26 mouse cellular contexts compared by ENCODE assay signal in the genomic region with DNA sequence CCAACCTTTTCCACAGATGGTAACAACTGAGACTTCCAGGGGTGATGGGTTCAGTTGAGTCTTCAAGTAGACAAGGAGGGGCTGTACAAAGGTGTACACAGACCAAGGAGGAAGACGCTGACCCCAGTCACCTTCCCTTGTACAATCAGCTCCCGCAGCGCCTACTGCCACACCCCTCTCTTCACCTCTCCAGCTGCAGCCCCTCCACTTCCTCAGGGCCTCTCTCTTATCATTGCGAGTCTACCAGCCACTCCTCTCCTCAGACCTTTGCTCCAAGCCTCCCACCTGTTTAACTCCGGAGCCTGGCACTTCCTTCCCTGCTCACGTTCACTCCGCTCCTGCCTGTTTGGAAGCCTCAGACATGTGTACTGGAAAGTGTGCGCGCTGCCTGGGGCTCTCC. TPM values are rescaled to one million over a fixed set of nuclear protein-coding genes. Genes with fewer than 3 reads are reported as not detected.
A peak's percentile ranks its signal among the peaks of the same experiment; 100 is the strongest.
DNase-seq lines count a peak whose midpoint lies in the region; ATAC-seq and TF ChIP-seq lines count a peak whose summit lies in the region.
"Had no signal": no experiment of that assay in that cellular context is flagged by ENCODE, and none has a peak within 500 bp of the region (broad histone marks: within the 10 kb centered on the region; RNA-seq: fewer than 3 reads in every experiment).

A gene (plus strand): TSS at position 275 of the 400 bp plus-strand sequence.

- H3K79me2 ChIP-seq in MEL (ENCODE audit: control insufficient read depth, insufficient read depth, low read length, poor library complexity): no peaks in the 10 kb centered on the region

- no peak within 1 kb of the TSS for H3K4me3 ChIP-seq in midbrain, embryonic 16.5 days (ENCODE audit: low read depth, low read length)
- H3K4me3 ChIP-seq in midbrain, embryonic 10.5 days: no peak within 1 kb of the TSS
- peak within 1 kb of the TSS in 1 of 2 experiments; percentile 65; a peak in 3 of 4 replicates for H3K4me3 ChIP-seq in MEL (ENCODE audit: control insufficient read depth in 1 of 2, insufficient read depth in 1 of 2, low read depth in 2 of 2, low read length in 2 of 2)
- peak within 1 kb of the TSS; percentile 30 for H3K4me3 ChIP-seq in stomach, embryonic 16.5 days (replicated peaks; ENCODE audit: low read length)
- no peak within 1 kb of the TSS for H3K4me3 ChIP-seq in neural tube, embryonic 15.5 days (replicated peaks)
- H3K4me3 ChIP-seq: erythroblast, embryonic 14.5 days; gastrocnemius, adult 2 months; heart, embryonic 15.5 days; hindbrain, embryonic 12.5 days; limb, embryonic 15.5 days; lung, embryonic 15.5 days had no signal

- no peak for TF ChIP-seq POLR2A in MEL (IDR thresholded peaks at IDR 0.05; ENCODE audit: control insufficient read depth in 1 of 2, insufficient read depth in 1 of 2, low read depth in 1 of 2, low read length in 2 of 2, poor library complexity in 1 of 2)

- 82% methylated on average over 9 of the region's 9 CpGs for WGBS in midbrain, embryonic 16.5 days
- 79% methylated on average over 9 of the region's 9 CpGs for WGBS in midbrain, embryonic 10.5 days
- 26% methylated on average over 9 of the region's 9 CpGs for WGBS in large intestine, adult 2 months
- WGBS in stomach, embryonic 16.5 days: 56% methylated on average over 9 of the region's 9 CpGs
- WGBS in neural tube, embryonic 15.5 days: 78% methylated on average over 9 of the region's 9 CpGs

- H3K9ac ChIP-seq in midbrain, embryonic 16.5 days (ENCODE audit: low read depth, low read length): 0 out of 2 replicates have a peak within 1 kb of the TSS, but pooled peaks have one; percentile 12
- H3K9ac ChIP-seq in MEL (ENCODE audit: control insufficient read depth, low read depth, low read length, poor library complexity, severe bottlenecking): no peak within 1 kb of the TSS; the same call in none of the 2 replicates
- H3K9ac ChIP-seq in stomach, embryonic 16.5 days (ENCODE audit: low read length): peak within 1 kb of the TSS; percentile 35
- H3K9ac ChIP-seq in neural tube, embryonic 15.5 days (replicated peaks): no peak within 1 kb of the TSS
- H3K9ac ChIP-seq: forebrain, postnatal 0 days; heart, embryonic 15.5 days; hindbrain, embryonic 12.5 days; limb, embryonic 15.5 days; lung, embryonic 15.5 days had no signal

- DNase-seq in midbrain, embryonic 10.5 days (ENCODE audit: low spot score): no peak
- peak; percentile 57 for DNase-seq in MEL (ENCODE audit: low read depth, low spot score)
- DNase-seq in large intestine, adult 2 months (ENCODE audit: low read depth, low spot score): no peak
- DNase-seq in adrenal gland, postnatal 14 days: no peak
- DNase-seq in layer of hippocampus, adult 8-10 months (ENCODE audit: low spot score in 2 of 2): no peak
- DNase-seq: adrenal gland, adult 8-10 months; cerebellum, adult 11-12 months; forebrain, postnatal 0 days; gastrocnemius, adult 2 months; kidney, adult 8-10 months; kidney, postnatal 4 days; right cerebral cortex, postnatal 14 days had no signal

- TF ChIP-seq RAD21 in MEL (IDR thresholded peaks at IDR 0.05; ENCODE audit: low read depth, low read length): no peak

- H3K27ac ChIP-seq in midbrain, embryonic 16.5 days (ENCODE audit: low read length): no peak within 1 kb of the TSS
- H3K27ac ChIP-seq in midbrain, embryonic 10.5 days (replicated peaks): no peak within 1 kb of the TSS
- H3K27ac ChIP-seq in MEL (ENCODE audit: control insufficient read depth, low read depth, low read length): no peak within 1 kb of the TSS
- H3K27ac ChIP-seq in stomach, embryonic 16.5 days (ENCODE audit: low read length): peak within 1 kb of the TSS; percentile 80
- H3K27ac ChIP-seq in neural tube, embryonic 15.5 days (replicated peaks): no peak within 1 kb of the TSS
- H3K27ac ChIP-seq: gastrocnemius, adult 2 months; heart, embryonic 15.5 days; hindbrain, embryonic 12.5 days; limb, embryonic 15.5 days; lung, embryonic 15.5 days had no signal

- no peak for TF ChIP-seq CTCF in MEL (IDR thresholded peaks at IDR 0.05 in 2 of 3, conservative IDR thresholded peaks at IDR 0.05 in 1 of 3; ENCODE audit: control insufficient read depth in 1 of 3, insufficient read depth in 1 of 3, low read depth in 2 of 3, low read length in 3 of 3, poor library complexity in 1 of 3, severe bottlenecking in 1 of 3)

- H3K27me3 ChIP-seq in midbrain, embryonic 16.5 days (ENCODE audit: control insufficient read depth, insufficient read depth, low read depth, low read length): peaks cover 2% of the 10 kb centered on the region; the same call in 1 of the 2 replicates
- H3K27me3 ChIP-seq in midbrain, embryonic 10.5 days (ENCODE audit: low read depth, poor library complexity, severe bottlenecking): peaks cover 16% of the 10 kb centered on the region; the same call in 1 of the 2 replicates
- H3K27me3 ChIP-seq in MEL (ENCODE audit: control insufficient read depth in 1 of 2, insufficient read depth in 2 of 2, low read length in 2 of 2): peaks cover 12 to 17% of the 10 kb centered on the region in 2 experiments
- H3K27me3 ChIP-seq in stomach, embryonic 16.5 days (ENCODE audit: control insufficient read depth, insufficient read depth, low read length): no peaks in the 10 kb centered on the region
- 0 out of 2 replicates have a peak, but pooled peaks cover 6% of the 10 kb centered on the region for H3K27me3 ChIP-seq in neural tube, embryonic 15.5 days (replicated peaks)
- H3K27me3 ChIP-seq: limb, embryonic 15.5 days had no signal

- TF ChIP-seq EP300 in MEL (IDR thresholded peaks at IDR 0.05; ENCODE audit: low read depth in 1 of 2, low read length in 2 of 2): peak; percentile 27 to 32; a peak in 1 of 4 replicates

- no peak within 1 kb of the TSS for H3K4me2 ChIP-seq in midbrain, embryonic 16.5 days (ENCODE audit: low read length)
- H3K4me2 ChIP-seq in stomach, embryonic 16.5 days (ENCODE audit: low read depth, low read length): peak within 1 kb of the TSS; percentile 38
- no peak within 1 kb of the TSS for H3K4me2 ChIP-seq in neural tube, embryonic 15.5 days
- H3K4me2 ChIP-seq: heart, embryonic 15.5 days; hindbrain, embryonic 12.5 days; limb, embryonic 15.5 days; lung, embryonic 15.5 days had no signal

- no peak for ATAC-seq in midbrain, embryonic 16.5 days
- ATAC-seq in stomach, embryonic 16.5 days (ENCODE audit: insufficient read depth, low FRiP score): peak; percentile 73
- ATAC-seq in neural tube, embryonic 15.5 days (ENCODE audit: low FRiP score): no peak
- ATAC-seq: forebrain, postnatal 0 days had no signal

- H3K36me3 ChIP-seq in midbrain, embryonic 16.5 days (ENCODE audit: control insufficient read depth, insufficient read depth, low read length): no peaks in the 10 kb centered on the region
- no peaks in the 10 kb centered on the region for H3K36me3 ChIP-seq in midbrain, embryonic 10.5 days
- H3K36me3 ChIP-seq in MEL (ENCODE audit: control insufficient read depth in 1 of 2, insufficient read depth in 2 of 2, low read length in 2 of 2): peaks cover 0 to 12% of the 10 kb centered on the region in 2 experiments; a peak in 2 of 4 replicates
- H3K36me3 ChIP-seq in stomach, embryonic 16.5 days (ENCODE audit: control insufficient read depth, insufficient read depth, low read length): no peaks in the 10 kb centered on the region
- no peaks in the 10 kb centered on the region for H3K36me3 ChIP-seq in neural tube, embryonic 15.5 days
- H3K36me3 ChIP-seq: heart, embryonic 15.5 days; hindbrain, embryonic 12.5 days; limb, embryonic 15.5 days; lung, embryonic 15.5 days had no signal

- H3K9me3 ChIP-seq in midbrain, embryonic 16.5 days (replicated peaks; ENCODE audit: control insufficient read depth, low read length, poor library complexity, severe bottlenecking): no peaks in the 10 kb centered on the region
- H3K9me3 ChIP-seq in midbrain, embryonic 10.5 days (replicated peaks): no peaks in the 10 kb centered on the region
- no peaks in the 10 kb centered on the region for H3K9me3 ChIP-seq in MEL (replicated peaks; ENCODE audit: insufficient read depth, low read length)
- no peaks in the 10 kb centered on the region for H3K9me3 ChIP-seq in stomach, embryonic 16.5 days (replicated peaks; ENCODE audit: control insufficient read depth, low read length)
- no peaks in the 10 kb centered on the region for H3K9me3 ChIP-seq in neural tube, embryonic 15.5 days (replicated peaks)
- H3K9me3 ChIP-seq: heart, embryonic 15.5 days; hindbrain, embryonic 12.5 days; limb, embryonic 15.5 days; lung, embryonic 15.5 days had no signal

- H3K4me1 ChIP-seq in midbrain, embryonic 16.5 days (ENCODE audit: control insufficient read depth, insufficient read depth, low read length): peaks cover 5% of the 10 kb centered on the region; the same call in 1 of the 2 replicates
- peaks cover 5% of the 10 kb centered on the region for H3K4me1 ChIP-seq in midbrain, embryonic 10.5 days
- H3K4me1 ChIP-seq in MEL (ENCODE audit: control insufficient read depth in 1 of 2, insufficient read depth in 2 of 2, low read length in 2 of 2): peaks cover 0 to 18% of the 10 kb centered on the region in 2 experiments; a peak in 2 of 4 replicates
- H3K4me1 ChIP-seq in stomach, embryonic 16.5 days (ENCODE audit: control insufficient read depth, insufficient read depth, low read length): peaks cover 3% of the 10 kb centered on the region; the same call in 1 of the 2 replicates
- peaks cover 5% of the 10 kb centered on the region for H3K4me1 ChIP-seq in neural tube, embryonic 15.5 days

TF ChIP-seq in MEL, 35 proteins besides CTCF, POLR2A, EP300 and RAD21 (continues in another document):
- TF ChIP-seq USF1 (IDR thresholded peaks at IDR 0.05; ENCODE audit: low read depth, low read length): no peak
- no peak for TF ChIP-seq KAT2A (conservative IDR thresholded peaks at IDR 0.05; ENCODE audit: low read depth, low read length)
- TF ChIP-seq CHD2 (IDR thresholded peaks at IDR 0.05; ENCODE audit: low read length): no peak
- TF ChIP-seq ZNF384 (IDR thresholded peaks at IDR 0.05; ENCODE audit: low read depth, low read length): no peak
- TF ChIP-seq GATA1 (IDR thresholded peaks at IDR 0.05; ENCODE audit: low read depth, low read length): peak; percentile 52; the same call in 1 of the 2 replicates
- TF ChIP-seq JUND (IDR thresholded peaks at IDR 0.05; ENCODE audit: low read depth, low read length): no peak
- TF ChIP-seq POLR2AphosphoS2 (IDR thresholded peaks at IDR 0.05; ENCODE audit: low read length): no peak
- TF ChIP-seq MYC (IDR thresholded peaks at IDR 0.05; ENCODE audit: low read depth, low read length): no peak

RNA-seq across cellular contexts. Expression of the gene that starts here (rescaled TPM):
- 6.1 and 6.2 TPM in 2 replicates for polyA plus RNA-seq in midbrain, embryonic 16.5 days (2015; fragmentation: Nextera tagmentation; extraction: Ambion mirVana)
- polyA plus RNA-seq in midbrain, embryonic 10.5 days (2016; fragmentation: Nextera tagmentation; extraction: Ambion mirVana): 0.22 TPM in 1 of 2 replicates, not detected in the other
- total RNA-seq in MEL (2012; rRNA removed): 0.27 TPM in 1 of 2 replicates, not detected in the other
- under 1 TPM in 1 of 2 experiments, not detected in 1; 0.21 TPM for polyA plus RNA-seq in MEL (2012; ENCODE audit: insufficient read depth in 1 of 2, insufficient read length in 2 of 2, low read depth in 1 of 2, low replicate concordance in 2 of 2, missing spikeins in 1 of 2)
- polyA plus RNA-seq in large intestine, adult 2 months (2012; rRNA removed): 168 and 625 TPM in 2 replicates
- polyA plus RNA-seq in stomach, embryonic 16.5 days (2015; fragmentation: Nextera tagmentation; extraction: Ambion mirVana): 58.3 and 60.0 TPM in 2 replicates
- total RNA-seq in adrenal gland, postnatal 14 days (2021): not detected in 2 replicates
- polyA plus RNA-seq in neural tube, embryonic 15.5 days (2015; fragmentation: Nextera tagmentation; extraction: Ambion mirVana): 1.5 and 6.4 TPM in 2 replicates
- total RNA-seq in layer of hippocampus, adult 8-10 months (2022): not detected
- total RNA-seq: adrenal gland, adult 8-10 months; gastrocnemius, adult 2 months; granulocyte monocyte progenitor cell, adult 5-6 weeks; left cerebral cortex, postnatal 25 days; megakaryocyte progenitor cell, adult 5-6 weeks had no signal
- polyA plus RNA-seq: C2C12; embryonic facial prominence, embryonic 11.5 days; erythroblast, embryonic 14.5 days; neural tube, embryonic 11.5 days had no signal

Comparison
In these comparisons a context has a peak if more than half of its experiments do, and no peak if none do; other contexts are left out.
1. Peak in DNase-seq in MEL; RNA of the gene not detected or under 1 TPM.
2. H3K9ac ChIP-seq: peak in midbrain, embryonic 16.5 days (single experiment) and stomach, embryonic 16.5 days (single experiment); none in MEL (single experiment) and neural tube, embryonic 15.5 days (single experiment).